Mouse (Mus musculus): Measurements from ENCODE around the gene Dnajc1. TPM values are rescaled to one million over a fixed set of nuclear protein-coding genes. Genes with fewer than 3 reads are reported as not detected.

The Dnajc1 gene
- polyA plus RNA-seq, 1 experiment from 2014 or later = 21.3 TPM

GRCm38 (mm10) chr2:18389631-18390030, 3.0 kb downstream of the Dnajc1 start:
- no peak overlapping the region for H3K4me3 ChIP-seq (ENCODE audit: control insufficient read depth in 1 of 2, insufficient read depth in 1 of 2, low read depth in 1 of 2, low read length in 2 of 2)
- no peak overlapping the region for H3K4me2 ChIP-seq (ENCODE audit: low read length)
- H3K36me3 ChIP-seq (ENCODE audit: control insufficient read depth, insufficient read depth, low read length) = 0 out of 2 replicates have a peak, but pooled peaks cover 3% of the 10 kb centered on the region
- H3K9me3 ChIP-seq (ENCODE audit: control insufficient read depth, low read length) = no peaks in the 10 kb centered on the region
- no peak overlapping the region for H3K9ac ChIP-seq (ENCODE audit: low read length)
- no peaks in the 10 kb centered on the region for H3K27me3 ChIP-seq (ENCODE audit: control insufficient read depth, insufficient read depth, low read length)
- no peak for ATAC-seq (ENCODE audit: insufficient number of reproducible peaks, insufficient read depth, low FRiP score, low read depth)
- no peak overlapping the region for H3K27ac ChIP-seq (replicated peaks in 1 of 2; ENCODE audit: control insufficient read depth in 1 of 2, insufficient read depth in 1 of 2, low read depth in 2 of 2, low read length in 2 of 2)
- 84% methylated on average over 1 of the region's 1 CpGs for WGBS
- peaks cover 0 to 9% of the 10 kb centered on the region in 2 experiments; a peak in 2 of 4 replicates for H3K4me1 ChIP-seq (ENCODE audit: control insufficient read depth in 2 of 2, insufficient read depth in 2 of 2, low read length in 2 of 2)

DNA sequence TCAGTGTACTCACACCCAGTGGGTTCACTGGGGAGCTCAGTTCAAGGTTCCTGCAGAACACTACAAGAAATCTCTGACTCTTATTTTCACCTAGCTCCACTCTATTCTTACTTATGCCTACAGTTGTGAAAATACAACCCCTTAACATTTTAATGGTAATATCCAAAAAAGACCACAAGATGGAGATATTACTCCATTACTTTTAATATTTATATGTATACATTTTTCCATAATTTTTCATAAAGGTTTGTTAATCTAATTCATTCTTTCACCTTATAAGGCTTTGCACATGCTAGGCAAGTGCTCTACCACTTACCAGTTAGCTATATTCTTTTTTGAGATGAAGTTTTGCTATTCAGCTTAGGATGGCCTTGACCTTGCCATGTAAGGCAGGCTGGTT, 11.0 kb downstream of the Dnajc1 start:
- ATAC-seq (ENCODE audit: insufficient number of reproducible peaks, insufficient read depth, low FRiP score, low read depth) = no peak
- H3K4me2 ChIP-seq (ENCODE audit: low read length) = no peak overlapping the region
- H3K4me3 ChIP-seq (ENCODE audit: control insufficient read depth in 1 of 2, insufficient read depth in 1 of 2, low read depth in 1 of 2, low read length in 2 of 2) = no peak overlapping the region

GRCm38 (mm10) chr2:18372400-18373182, 20.0 kb downstream of the Dnajc1 start:
- H3K36me3 ChIP-seq (ENCODE audit: control insufficient read depth, insufficient read depth, low read length) = no peaks in the 10 kb centered on the region
- ATAC-seq (ENCODE audit: insufficient number of reproducible peaks, insufficient read depth, low FRiP score, low read depth) = no peak
- H3K9ac ChIP-seq (ENCODE audit: low read length) = no peak overlapping the region
- no peak overlapping the region for H3K4me3 ChIP-seq (ENCODE audit: control insufficient read depth in 1 of 2, insufficient read depth in 1 of 2, low read depth in 1 of 2, low read length in 2 of 2)
- no peak overlapping the region for H3K27ac ChIP-seq (replicated peaks in 1 of 2; ENCODE audit: control insufficient read depth in 1 of 2, insufficient read depth in 1 of 2, low read depth in 2 of 2, low read length in 2 of 2)
- H3K4me2 ChIP-seq (ENCODE audit: low read length) = no peak overlapping the region
- no peaks in the 10 kb centered on the region for H3K9me3 ChIP-seq (ENCODE audit: control insufficient read depth, low read length)
- H3K4me1 ChIP-seq (ENCODE audit: control insufficient read depth in 2 of 2, insufficient read depth in 2 of 2, low read length in 2 of 2) = peaks cover 0 to 8% of the 10 kb centered on the region in 2 experiments; a peak in 2 of 4 replicates
- 53% methylated on average over 11 of the region's 11 CpGs for WGBS
- no peaks in the 10 kb centered on the region for H3K27me3 ChIP-seq (ENCODE audit: control insufficient read depth, insufficient read depth, low read length)

More for the DNA sequence above, 11.0 kb downstream of the Dnajc1 start:
- H3K27me3 ChIP-seq (ENCODE audit: control insufficient read depth, insufficient read depth, low read length) = no peaks in the 10 kb centered on the region
- H3K9me3 ChIP-seq (ENCODE audit: control insufficient read depth, low read length) = no peaks in the 10 kb centered on the region
- H3K27ac ChIP-seq (replicated peaks in 1 of 2; ENCODE audit: control insufficient read depth in 1 of 2, insufficient read depth in 1 of 2, low read depth in 2 of 2, low read length in 2 of 2) = no peak overlapping the region
- no peaks in the 10 kb centered on the region for H3K4me1 ChIP-seq (ENCODE audit: control insufficient read depth in 2 of 2, insufficient read depth in 2 of 2, low read length in 2 of 2)
- no peak overlapping the region for H3K9ac ChIP-seq (ENCODE audit: low read length)
- no peaks in the 10 kb centered on the region for H3K36me3 ChIP-seq (ENCODE audit: control insufficient read depth, insufficient read depth, low read length)

DNA sequence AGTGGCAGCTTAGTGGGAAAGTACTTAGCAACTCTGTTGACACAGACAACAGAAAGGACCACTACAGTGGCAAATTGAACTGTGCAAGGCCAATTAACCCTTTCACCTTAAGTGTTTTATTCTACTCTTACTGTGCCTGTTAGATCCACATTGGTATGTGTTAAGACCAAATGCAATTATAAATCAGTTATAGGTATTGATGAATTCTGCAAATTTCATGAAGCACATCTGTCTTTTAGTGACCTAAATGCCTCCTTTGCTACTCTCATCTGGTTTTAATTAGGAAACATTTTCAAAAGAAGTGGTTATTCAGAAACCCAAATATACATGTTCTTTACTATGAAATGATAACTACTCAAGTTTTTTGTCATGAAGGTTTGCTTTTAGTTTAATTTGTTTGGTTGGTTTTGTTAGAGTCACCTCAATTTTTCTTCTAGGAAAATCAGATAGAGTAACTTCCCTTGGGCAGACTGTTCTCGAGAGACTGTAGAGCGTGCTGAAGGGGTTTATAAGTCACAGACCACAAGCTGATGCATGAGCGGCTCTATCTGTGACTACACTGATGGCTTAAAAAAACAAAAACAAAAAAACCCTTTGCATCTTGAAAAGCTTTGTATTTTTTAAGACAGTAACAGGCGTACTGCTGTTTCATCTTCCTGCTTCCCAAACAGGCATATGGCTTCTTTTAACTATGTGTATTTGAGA, 21.7 kb downstream of the Dnajc1 start:
- H3K27ac ChIP-seq (replicated peaks in 1 of 2; ENCODE audit: control insufficient read depth in 1 of 2, insufficient read depth in 1 of 2, low read depth in 2 of 2, low read length in 2 of 2) = no peak overlapping the region
- no peaks in the 10 kb centered on the region for H3K36me3 ChIP-seq (ENCODE audit: control insufficient read depth, insufficient read depth, low read length)
- H3K9me3 ChIP-seq (ENCODE audit: control insufficient read depth, low read length) = no peaks in the 10 kb centered on the region
- ATAC-seq (ENCODE audit: insufficient number of reproducible peaks, insufficient read depth, low FRiP score, low read depth) = no peak
- H3K27me3 ChIP-seq (ENCODE audit: control insufficient read depth, insufficient read depth, low read length) = no peaks in the 10 kb centered on the region
- 78% methylated on average over 4 of the region's 4 CpGs for WGBS
- no peak overlapping the region for H3K9ac ChIP-seq (ENCODE audit: low read length)
- peaks cover 0 to 8% of the 10 kb centered on the region in 2 experiments; a peak in 2 of 4 replicates for H3K4me1 ChIP-seq (ENCODE audit: control insufficient read depth in 2 of 2, insufficient read depth in 2 of 2, low read length in 2 of 2)
- H3K4me2 ChIP-seq (ENCODE audit: low read length) = no peak overlapping the region
- H3K4me3 ChIP-seq (ENCODE audit: control insufficient read depth in 1 of 2, insufficient read depth in 1 of 2, low read depth in 1 of 2, low read length in 2 of 2) = no peak overlapping the region

DNA sequence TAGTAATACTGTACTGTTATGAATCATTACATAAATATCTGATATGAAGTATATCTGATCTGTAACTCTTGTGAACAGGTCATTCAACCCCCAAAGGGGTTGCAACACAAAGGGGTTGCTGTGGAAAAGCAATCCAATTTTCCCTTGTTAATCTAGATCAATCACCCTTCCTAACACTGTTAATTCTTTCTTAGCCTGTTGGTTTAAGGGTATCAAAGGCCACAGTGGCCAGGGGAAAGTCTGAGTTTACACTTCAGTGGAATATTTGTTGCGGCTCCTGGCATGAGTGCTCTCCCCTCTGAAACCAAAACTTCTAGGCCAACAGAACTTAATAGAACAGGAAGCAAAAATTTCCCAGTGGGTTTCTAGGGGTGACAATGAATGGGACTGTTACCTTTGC, 28.2 kb downstream of the Dnajc1 start:
- Histone ChIP-seq H3K9me3 (ENCODE audit: control insufficient read depth, low read length) (peaks cover 5% of the 10 kb centered on the region; the same call in 1 of the 2 replicates), H3K36me3 (ENCODE audit: control insufficient read depth, insufficient read depth, low read length) (no peaks in the 10 kb centered on the region), H3K27me3 (ENCODE audit: control insufficient read depth, insufficient read depth, low read length) (no peaks in the 10 kb centered on the region), H3K4me1 (ENCODE audit: control insufficient read depth in 2 of 2, insufficient read depth in 2 of 2, low read length in 2 of 2) (no peaks in the 10 kb centered on the region), H3K4me3 (ENCODE audit: control insufficient read depth in 1 of 2, insufficient read depth in 1 of 2, low read depth in 1 of 2, low read length in 2 of 2) (no peak overlapping the region), H3K4me2 (ENCODE audit: low read length) (no peak overlapping the region), H3K27ac (replicated peaks in 1 of 2; ENCODE audit: control insufficient read depth in 1 of 2, insufficient read depth in 1 of 2, low read depth in 2 of 2, low read length in 2 of 2) (no peak overlapping the region), H3K9ac (ENCODE audit: low read length) (no peak overlapping the region)
- no peak for ATAC-seq (ENCODE audit: insufficient number of reproducible peaks, insufficient read depth, low FRiP score, low read depth)
- 89% methylated on average over 1 of the region's 1 CpGs for WGBS

GRCm38 (mm10) chr2:18355293-18355692, 37.3 kb downstream of the Dnajc1 start:
- H3K27me3 ChIP-seq (ENCODE audit: control insufficient read depth, insufficient read depth, low read length) = no peaks in the 10 kb centered on the region
- no peak for ATAC-seq (ENCODE audit: insufficient number of reproducible peaks, insufficient read depth, low FRiP score, low read depth)
- no peak overlapping the region for H3K4me3 ChIP-seq (ENCODE audit: control insufficient read depth in 1 of 2, insufficient read depth in 1 of 2, low read depth in 1 of 2, low read length in 2 of 2)
- H3K4me2 ChIP-seq (ENCODE audit: low read length) = no peak overlapping the region
- no peaks in the 10 kb centered on the region for H3K36me3 ChIP-seq (ENCODE audit: control insufficient read depth, insufficient read depth, low read length)
- H3K27ac ChIP-seq (replicated peaks in 1 of 2; ENCODE audit: control insufficient read depth in 1 of 2, insufficient read depth in 1 of 2, low read depth in 2 of 2, low read length in 2 of 2) = no peak overlapping the region
- 0 out of 2 replicates have a peak, but pooled peaks cover 4% of the 10 kb centered on the region for H3K9me3 ChIP-seq (ENCODE audit: control insufficient read depth, low read length)
- H3K9ac ChIP-seq (ENCODE audit: low read length) = no peak overlapping the region
- no peaks in the 10 kb centered on the region for H3K4me1 ChIP-seq (ENCODE audit: control insufficient read depth in 2 of 2, insufficient read depth in 2 of 2, low read length in 2 of 2)

DNA sequence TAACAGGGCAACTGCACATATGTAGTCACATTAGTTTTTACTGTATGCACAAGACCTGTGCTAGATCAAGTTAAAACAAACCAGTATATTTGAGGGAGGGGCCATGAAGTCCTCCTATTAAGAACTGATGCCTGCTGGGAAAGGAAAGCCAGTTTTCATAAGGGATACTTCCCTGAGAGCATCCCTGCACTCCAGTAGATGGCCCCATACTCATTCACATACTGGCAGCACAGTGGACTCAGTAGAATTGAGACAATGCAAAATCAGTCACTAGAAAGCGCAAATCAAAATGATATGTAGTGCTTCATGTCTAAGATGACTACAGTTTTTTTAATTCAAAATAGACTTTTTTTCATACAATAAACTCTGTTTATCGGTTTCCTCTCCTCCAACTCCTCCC, 40.0 kb downstream of the Dnajc1 start:
- Histone ChIP-seq H3K4me2 (ENCODE audit: low read length) (no peak overlapping the region), H3K36me3 (ENCODE audit: control insufficient read depth, insufficient read depth, low read length) (no peaks in the 10 kb centered on the region), H3K27me3 (ENCODE audit: control insufficient read depth, insufficient read depth, low read length) (no peaks in the 10 kb centered on the region), H3K4me1 (ENCODE audit: control insufficient read depth in 2 of 2, insufficient read depth in 2 of 2, low read length in 2 of 2) (no peaks in the 10 kb centered on the region), H3K4me3 (ENCODE audit: control insufficient read depth in 1 of 2, insufficient read depth in 1 of 2, low read depth in 1 of 2, low read length in 2 of 2) (no peak overlapping the region), H3K27ac (replicated peaks in 1 of 2; ENCODE audit: control insufficient read depth in 1 of 2, insufficient read depth in 1 of 2, low read depth in 2 of 2, low read length in 2 of 2) (no peak overlapping the region), H3K9ac (ENCODE audit: low read length) (no peak overlapping the region), H3K9me3 (ENCODE audit: control insufficient read depth, low read length) (0 out of 2 replicates have a peak, but pooled peaks cover 4% of the 10 kb centered on the region)
- WGBS = 83% methylated on average over 2 of the region's 2 CpGs
- ATAC-seq (ENCODE audit: insufficient number of reproducible peaks, insufficient read depth, low FRiP score, low read depth) = no peak
